Mouse (Mus musculus): ENCODE results near the gene Bglap3.
"Not testable (repeated sequence)": the region's sequence is repeated elsewhere in the genome, so short reads cannot be mapped to it uniquely, and the experiment has no call there.

Gene Bglap3

DNA sequence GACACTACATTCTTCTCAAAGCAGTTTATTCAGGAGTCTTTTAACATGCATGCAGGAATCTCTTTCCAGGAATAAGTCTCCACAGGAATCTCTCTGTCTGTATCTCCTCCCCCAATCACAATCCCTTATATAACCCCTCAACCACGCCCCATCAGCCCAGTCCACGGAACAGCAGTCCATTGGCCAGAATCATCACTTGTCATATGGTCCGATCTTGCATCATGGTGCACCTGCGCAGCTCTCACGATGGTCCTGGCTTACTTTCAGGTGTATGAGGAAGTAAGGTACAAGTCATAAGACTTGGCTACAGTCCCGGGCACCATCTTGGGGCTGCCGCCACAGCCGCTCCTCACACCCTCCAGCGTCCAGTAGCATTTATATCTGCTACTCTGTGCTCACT, at the start of gene Bglap3:
Bglap3 (minus strand) TSS at position 101 of the 400 bp plus-strand sequence.
- not testable (repeated sequence) for DNase-seq (ENCODE audit: low read depth, low spot score)

DNA sequence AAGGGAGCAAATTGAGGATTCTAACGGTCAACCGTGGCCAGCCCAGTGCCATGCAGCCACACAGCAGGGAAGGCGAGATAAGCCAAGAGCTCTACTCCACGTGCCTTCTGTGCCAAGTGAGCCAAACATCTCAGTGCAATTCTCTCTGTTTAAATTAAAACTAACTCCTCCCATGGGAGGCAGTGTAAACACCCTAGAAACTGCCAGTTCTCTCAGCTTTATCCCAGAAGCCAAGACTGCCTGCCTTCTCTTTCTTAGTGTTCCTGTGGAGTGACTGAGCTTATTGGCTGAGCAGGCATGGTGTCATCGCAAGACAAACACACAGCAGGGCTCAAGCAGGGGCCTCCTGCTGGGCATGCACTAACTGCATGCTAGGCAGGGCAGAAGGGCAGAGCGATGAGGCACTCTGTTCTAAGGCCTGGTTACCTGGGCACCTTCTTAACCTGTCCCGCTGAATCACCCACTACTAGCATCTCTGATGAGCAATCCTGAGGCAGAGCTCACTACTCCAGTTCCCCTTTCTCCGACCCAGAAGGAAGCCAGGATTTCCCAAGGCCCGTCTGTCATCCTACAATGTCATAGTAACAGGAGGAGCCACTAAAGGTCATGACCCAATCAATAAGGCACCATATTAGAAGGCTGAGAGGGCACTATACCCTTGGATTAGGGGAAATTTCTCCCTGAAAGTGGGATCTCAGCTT, 49.6 kb upstream of the Bglap3 start:
- DNase-seq (ENCODE audit: low read depth, low spot score) = no peak

- no peak for DNase-seq (ENCODE audit: low read depth, low spot score)
Measured at GRCm38 (mm10) chr3:88420771-88421170, 48.2 kb upstream of the Bglap3 start.

DNA sequence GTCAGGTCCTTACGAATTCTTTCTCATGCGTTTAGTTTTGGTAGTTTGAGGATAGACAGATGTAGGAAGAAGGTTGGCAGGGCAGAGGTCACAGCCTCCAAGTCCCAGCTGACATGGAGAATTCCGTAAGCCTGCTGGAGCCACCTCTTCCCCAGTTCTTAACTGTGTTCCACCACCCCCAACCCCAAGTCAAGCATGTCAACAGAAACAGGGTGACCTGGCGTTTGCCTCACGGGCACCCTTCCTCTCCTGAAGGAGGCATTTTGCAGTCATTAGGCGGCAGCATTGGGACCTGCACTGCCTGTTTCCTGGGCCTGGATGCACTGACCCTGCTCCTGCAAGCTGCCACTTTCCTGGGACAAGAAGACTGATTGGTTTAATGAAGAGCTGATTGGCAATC, 45.5 kb upstream of the Bglap3 start:
- DNase-seq (ENCODE audit: low read depth, low spot score) = no peak

DNA sequence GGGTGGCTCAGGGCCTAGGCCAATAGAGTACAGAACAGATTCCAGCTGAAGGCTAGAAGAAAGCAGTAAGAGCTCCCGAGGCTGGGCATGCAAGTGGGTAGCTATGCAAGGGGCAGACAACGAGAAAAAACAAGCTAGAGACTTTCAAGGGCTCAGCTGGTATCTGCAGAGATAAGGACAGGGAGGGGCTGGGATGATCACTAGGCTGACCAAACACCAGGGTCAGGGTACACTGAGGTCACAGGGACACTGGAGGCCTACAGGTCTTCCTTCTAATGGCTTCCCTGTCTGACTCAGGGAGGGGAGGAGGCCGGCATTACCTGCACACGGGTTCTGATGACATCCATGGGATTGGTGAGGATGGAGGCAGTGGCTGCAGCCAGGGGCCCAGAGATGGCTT, 43.1 kb upstream of the Bglap3 start:
- no peak for DNase-seq (ENCODE audit: low read depth, low spot score)

DNA sequence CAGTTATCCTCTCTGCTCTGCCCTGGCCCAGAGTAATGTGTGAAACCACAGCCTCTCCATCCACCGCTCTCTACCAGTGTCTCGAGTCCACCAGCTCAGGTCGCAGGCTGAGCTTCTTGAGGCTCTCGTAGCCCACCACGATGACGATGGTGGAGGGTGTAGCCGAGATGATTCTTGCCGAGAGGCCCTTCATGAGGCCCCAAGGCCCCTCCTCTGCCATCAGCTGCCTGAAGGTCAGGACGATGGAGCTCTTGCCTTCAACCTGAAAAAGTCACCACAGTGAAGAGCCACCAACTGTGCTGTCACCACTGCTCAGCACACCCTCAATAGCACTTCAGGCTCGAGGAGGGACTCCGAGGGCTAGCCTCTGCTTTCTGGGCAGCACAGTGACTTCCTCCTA, 40.1 kb upstream of the Bglap3 start:
- no peak for DNase-seq (ENCODE audit: low read depth, low spot score)

- peak; percentile 68 for DNase-seq (ENCODE audit: low read depth, low spot score)
Measured at GRCm38 (mm10) chr3:88411681-88412080, 39.1 kb upstream of the Bglap3 start.

- DNase-seq (ENCODE audit: low read depth, low spot score) = peak; percentile 31
Measured at GRCm38 (mm10) chr3:88410645-88411031, 38.1 kb upstream of the Bglap3 start.

DNA sequence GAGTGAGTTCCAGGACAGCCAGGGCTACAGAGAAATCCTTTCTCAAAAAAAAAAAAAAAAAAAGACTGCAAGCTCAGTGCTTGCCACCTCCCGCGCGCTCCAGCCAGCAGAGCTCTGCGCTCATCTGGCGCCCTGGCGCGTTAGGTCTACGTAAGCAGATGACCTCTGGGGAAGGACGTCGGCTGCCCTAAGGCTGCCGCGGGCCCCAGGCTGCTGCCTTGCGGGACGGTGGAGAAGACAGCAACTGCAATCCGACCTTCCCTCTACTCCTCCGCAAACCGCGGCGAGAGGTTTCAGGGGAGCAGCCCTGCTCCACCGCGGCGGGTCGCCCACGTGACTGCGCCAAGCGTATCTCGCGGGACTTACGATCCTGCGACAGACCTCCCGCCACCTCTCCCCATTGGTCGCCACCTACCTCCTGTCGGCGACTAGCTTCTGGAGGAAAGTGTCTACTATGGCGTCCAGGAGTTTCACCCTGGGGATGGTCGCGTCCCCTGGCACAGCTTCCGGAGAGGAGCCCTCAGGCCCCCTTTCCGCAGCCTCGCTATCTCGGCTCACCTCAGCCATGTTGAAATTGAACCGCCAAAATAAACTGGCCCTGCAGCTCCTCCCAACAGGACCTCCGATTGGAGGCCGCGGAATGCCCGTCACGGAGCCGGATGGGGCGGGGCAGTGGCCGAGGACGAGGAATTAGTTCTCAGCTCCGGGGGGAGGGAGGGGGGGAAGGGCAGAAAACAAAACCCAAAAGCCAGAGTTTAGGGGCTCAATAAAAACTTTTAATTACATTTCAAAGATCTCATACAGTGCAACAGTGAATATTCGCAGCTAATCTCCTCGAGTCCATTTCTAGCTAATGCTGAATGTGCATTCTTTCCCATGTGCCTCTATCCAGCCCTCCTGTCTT, 37.5 kb upstream of the Bglap3 start, which contains the start of gene Pmf1:
Pmf1 (minus strand) TSS at position 591 of the 904 bp plus-strand sequence.
- peak; percentile 83 for DNase-seq (ENCODE audit: low read depth, low spot score)

DNA sequence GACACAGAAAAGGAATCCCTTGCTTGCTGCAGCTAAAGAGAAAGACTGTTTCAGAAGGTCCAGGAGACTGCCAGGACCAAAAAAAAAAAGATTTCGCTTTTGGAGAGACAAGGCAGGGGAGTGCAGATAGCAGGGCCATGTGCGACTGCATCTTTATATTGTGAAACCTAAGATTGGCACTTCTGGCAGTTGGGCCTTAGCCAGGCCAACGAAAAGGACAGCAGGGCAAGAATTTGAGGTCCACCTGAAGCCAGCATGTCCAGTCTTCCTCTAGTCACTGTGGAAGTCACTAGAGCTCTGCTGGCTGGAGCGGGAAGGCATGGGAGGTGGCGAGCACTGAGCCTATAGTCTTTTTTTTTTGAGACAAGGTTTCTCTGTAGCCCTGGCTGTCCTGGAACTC, 36.4 kb upstream of the Bglap3 start:
- DNase-seq (ENCODE audit: low read depth, low spot score) = no peak

DNA sequence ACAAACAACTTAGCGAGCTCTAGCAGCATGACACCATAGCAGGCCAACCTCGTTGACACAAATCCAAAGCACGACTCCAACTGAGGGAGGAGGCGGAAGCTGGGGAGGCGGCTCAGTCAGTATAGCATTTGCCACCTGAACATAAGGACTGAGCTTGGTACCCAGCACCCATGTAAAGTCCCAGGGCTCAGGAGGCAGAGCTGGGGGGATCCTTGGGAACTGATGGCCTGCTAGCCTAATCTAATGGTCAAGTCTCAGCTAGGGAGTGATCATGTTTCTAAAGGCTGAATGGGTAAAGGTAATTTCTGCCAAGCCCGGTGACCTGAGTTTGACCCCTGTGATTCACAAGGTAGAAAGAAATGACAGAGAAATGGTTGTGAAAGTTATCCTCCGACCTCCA, 35.0 kb upstream of the Bglap3 start:
- DNase-seq (ENCODE audit: low read depth, low spot score) = no peak

- peak; percentile 76 for DNase-seq (ENCODE audit: low read depth, low spot score)
Measured at GRCm38 (mm10) chr3:88407090-88407489, 34.5 kb upstream of the Bglap3 start.

GRCm38 (mm10) chr3:88403522-88404230, 31.1 kb upstream of the Bglap3 start:
- DNase-seq (ENCODE audit: low read depth, low spot score) = no peak

DNA sequence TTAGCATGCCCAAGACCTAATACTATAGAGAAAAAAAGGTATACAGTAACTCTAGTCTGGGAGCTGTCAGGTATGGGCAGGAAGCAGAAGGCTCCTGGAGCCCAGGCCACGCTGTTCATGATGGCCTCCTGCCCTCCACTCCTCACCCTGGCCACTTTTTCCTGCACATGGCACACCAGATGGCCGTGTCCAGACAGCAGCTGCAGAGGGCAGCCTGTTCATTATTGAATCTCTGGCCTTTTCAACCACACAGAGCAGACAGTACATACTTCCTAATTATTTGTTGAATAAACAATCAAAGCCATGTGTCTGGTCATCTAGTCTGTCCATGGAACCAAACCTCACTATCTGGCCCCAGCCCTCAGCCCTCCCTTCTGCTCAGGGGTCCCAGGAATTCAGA, 26.1 kb upstream of the Bglap3 start:
- DNase-seq (ENCODE audit: low read depth, low spot score) = no peak

DNA sequence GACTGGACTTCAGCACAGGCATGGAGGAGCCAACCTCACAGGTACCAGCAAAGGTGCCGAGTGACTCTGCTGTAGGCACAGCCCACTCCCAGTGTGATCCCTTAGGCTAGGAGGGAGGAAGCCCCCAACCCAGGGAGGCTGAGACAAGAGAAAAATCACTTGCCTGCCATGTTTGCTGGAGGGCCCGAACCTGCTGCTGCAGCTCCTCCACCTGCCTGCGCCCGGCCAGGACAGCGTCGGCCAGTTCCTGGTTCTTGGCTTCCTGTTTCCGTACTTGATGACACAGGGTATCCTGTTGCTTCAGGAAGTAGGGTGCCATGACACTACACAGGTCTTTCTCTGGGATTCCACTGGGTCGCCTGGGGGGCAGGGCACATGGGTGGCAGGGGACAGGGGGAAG, 23.2 kb upstream of the Bglap3 start:
- DNase-seq (ENCODE audit: low read depth, low spot score) = no peak

DNA sequence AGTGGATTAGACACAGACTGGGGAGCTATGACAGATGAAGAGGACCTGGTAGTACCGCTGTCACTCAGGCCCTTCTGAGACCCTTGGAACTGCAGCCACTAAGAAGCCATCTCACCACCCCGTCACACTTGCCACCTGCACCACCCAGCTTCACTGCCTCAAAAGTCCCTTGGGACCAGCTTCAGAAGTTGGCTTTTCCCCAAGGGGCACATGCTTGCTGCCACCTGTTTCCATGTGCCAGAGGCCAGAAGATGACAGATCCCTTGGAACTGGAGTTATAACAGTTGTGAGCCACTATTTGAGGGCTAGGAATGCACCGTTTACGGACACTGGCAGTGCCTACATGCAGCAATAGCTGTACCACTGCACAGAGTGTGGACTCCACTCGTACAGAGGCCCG, 22.7 kb upstream of the Bglap3 start:
- DNase-seq (ENCODE audit: low read depth, low spot score) = no peak

DNA sequence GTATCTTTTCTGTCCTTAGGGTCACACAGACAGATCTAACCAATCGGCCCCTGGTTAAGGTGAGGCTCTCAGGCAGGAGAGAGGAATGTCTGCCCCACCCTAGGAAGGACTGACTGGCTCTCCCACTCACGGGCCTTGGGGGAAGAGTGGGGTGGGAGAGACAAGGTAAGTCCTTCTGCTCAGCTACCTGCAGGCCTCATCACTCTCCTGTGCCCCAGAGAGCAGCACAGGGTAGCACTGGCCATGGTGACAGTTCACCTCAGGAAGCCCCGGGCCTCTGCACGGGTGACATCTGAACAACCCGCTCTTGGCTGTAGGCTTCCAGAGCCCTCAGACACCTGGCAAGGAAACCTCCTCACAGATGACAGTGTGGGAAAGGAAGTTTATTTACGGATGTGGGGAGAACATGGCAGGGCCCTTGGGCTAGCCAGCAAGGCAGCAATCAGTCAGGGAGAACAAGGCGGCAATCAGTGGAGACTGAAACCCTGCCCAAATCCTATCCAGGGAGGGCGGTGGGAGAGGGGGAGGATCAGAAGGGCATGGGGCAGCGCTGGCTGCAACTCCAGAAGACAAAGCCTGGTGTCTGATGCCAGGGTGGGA, 21.3 kb upstream of the Bglap3 start:
- DNase-seq (ENCODE audit: low read depth, low spot score) = no peak

GRCm38 (mm10) chr3:88384364-88384763, 11.8 kb upstream of the Bglap3 start, which contains the start of gene Bglap:
Gene Bglap, minus strand, starts transcription at chr3:88384464.
- DNase-seq (ENCODE audit: low read depth, low spot score) = no peak

GRCm38 (mm10) chr3:88382383-88382782, 9.8 kb upstream of the Bglap3 start:
- DNase-seq (ENCODE audit: low read depth, low spot score) = not testable (repeated sequence)

GRCm38 (mm10) chr3:88381389-88382315, 9.1 kb upstream of the Bglap3 start:
- not testable (repeated sequence) for DNase-seq (ENCODE audit: low read depth, low spot score)

GRCm38 (mm10) chr3:88378599-88378998, 6.1 kb upstream of the Bglap3 start, which contains the start of gene Bglap2:
Gene Bglap2, minus strand, starts transcription at chr3:88378699.
- DNase-seq (ENCODE audit: low read depth, low spot score) = not testable (repeated sequence)
